Mouse (Mus musculus): Measurements from ENCODE around the gene Shd.
"Not testable (repeated sequence)": the region's sequence is repeated elsewhere in the genome, so short reads cannot be mapped to it uniquely, and the experiment has no call there.

Gene Shd

DNA sequence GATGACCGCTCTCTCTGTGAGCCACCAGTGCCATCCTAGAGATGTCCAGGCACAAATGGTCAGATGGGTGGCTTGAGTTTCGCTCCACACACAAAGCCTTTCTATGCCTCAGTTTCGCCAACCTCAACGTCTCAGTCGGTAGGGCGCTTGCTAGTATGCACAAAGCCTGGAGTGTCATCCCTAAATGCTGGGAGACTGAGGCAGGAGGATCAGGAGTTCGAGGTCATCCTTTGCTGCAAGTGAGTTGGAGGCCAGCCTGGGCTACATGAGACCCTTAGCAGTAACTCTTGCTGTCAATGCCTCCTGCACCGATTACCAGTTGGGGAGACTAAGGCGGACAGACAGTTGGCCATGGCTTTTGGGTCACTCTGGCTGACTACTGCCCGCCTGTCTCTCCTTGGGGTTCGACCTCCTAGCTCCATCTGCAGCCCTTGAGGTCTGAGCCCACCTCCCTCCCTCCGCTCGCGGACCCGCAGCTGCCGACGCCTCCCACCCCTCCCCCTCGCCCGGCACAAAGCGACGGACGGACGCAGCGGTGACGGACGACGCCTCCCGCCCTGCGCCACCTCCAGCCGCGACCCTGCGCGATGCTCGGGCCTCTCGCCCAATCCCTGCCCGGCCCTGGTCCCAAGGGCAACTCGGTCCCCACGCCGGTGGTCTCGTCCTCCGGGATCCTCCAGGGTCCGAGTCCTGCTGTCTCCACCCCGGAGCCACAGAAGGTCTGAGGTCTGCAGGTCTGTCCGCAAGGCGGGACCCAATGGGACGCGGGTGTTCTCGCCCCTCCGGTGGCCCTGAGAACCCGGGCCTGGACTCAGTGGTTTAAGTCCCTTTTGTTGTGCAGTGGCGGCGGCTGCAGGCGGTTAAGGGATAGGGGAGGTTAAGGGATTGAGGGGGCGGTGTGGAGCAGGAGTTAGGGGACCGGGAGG, at the start of gene Shd:
Shd (plus strand) TSS at position 502 of the 926 bp plus-strand sequence.
- peak; percentile 71 for DNase-seq

GRCm38 (mm10) chr17:55931553-55932502, 38.4 kb upstream of the Shd start:
- peak; percentile 60 for DNase-seq

- DNase-seq, result no peak
These were observed 37.6 kb upstream of the Shd start for GRCm38 (mm10) chr17:55932635-55933034.

DNA sequence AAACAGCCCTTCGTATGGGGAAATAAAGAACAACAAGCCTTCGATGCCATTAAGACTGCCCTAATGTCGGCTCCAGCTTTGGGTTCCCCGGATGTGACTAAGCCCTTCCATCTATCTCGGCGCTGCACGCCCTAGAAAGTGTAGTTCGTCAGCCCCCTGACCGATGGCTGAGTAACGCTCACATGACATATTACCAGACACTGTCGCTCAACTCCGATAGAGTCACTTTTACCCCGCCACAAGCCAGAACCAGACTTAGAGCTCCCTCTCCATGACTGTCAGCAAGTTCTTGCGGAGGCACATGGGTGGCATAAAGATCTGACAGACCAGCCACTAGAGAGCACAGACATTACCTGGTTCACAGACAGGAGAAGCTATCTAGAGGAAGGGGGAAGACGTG, 37.1 kb upstream of the Shd start:
- DNase-seq, result no peak

DNA sequence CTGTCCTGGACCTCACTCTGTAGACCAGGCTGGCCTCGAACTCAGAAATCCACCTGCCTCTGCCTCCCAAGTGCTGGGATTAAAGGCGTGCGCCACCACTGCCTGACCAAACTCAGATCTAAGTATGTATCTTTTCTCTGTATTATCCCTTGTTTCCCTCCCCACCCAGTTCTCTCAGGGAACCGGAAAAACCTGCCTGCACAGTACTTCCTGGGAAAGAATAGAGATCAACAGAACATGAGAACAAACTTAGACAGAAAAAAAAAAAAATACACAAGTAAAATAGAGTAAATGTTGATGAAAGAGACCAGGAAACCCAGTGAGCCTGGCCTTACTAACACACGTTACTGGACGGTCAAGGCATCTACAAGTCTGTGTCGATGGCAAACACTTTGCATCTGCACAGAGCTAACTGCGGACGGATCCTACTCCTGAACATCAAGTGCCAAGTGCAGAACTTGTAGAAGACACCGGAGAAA, 25.8 kb upstream of the Shd start:
- not testable (repeated sequence) for DNase-seq

GRCm38 (mm10) chr17:55944866-55945682, 25.2 kb upstream of the Shd start:
- peak; percentile 82 for DNase-seq

GRCm38 (mm10) chr17:55945696-55946095, 24.6 kb upstream of the Shd start:
- no peak for DNase-seq

- no peak for DNase-seq
These were observed 21.6 kb upstream of the Shd start for GRCm38 (mm10) chr17:55948647-55949046.

DNA sequence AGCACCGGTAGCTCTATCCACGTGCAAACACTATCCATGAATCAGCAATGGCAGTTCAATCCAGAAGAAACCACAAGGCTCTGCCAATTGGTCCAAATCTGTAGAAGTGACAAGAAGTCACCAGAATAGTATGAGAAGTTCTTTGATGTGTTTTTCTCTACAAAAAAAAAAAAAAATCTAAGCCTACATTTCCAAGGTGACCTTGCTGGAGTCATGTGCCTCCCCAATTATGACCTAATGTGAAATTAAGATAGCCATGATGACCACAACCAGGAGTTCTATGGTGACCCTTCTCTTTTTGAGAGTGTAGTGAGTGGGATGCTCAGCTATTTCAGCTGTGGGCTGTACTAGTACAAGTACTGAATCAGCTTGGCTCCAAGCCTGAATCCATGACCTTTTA, 20.9 kb upstream of the Shd start, which contains the start of gene Zfp119b:
Zfp119b (minus strand) TSS at position 101 of the 400 bp plus-strand sequence.
- no peak for DNase-seq

GRCm38 (mm10) chr17:55950601-55951000, 19.7 kb upstream of the Shd start:
- no peak for DNase-seq

DNA sequence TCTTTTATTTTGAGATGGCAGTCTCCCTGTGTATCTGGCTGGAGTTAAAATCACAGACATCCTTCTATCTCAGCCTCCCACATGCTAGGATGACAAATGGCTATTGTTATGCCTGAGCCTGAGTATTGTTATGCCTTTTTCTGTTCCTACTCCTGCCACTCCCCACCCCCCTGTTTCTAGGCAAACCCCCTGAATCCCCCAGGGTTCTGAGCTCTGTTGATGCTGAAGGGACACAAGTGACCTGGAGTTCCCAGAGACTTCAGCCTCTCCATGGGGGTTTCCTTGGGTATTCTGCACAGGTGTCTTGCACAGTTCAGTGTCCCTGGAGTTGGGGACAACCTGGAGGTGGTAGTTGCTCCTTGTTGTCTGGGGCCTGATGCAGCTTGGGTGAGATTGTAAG, 18.2 kb upstream of the Shd start:
- no peak for DNase-seq

DNA sequence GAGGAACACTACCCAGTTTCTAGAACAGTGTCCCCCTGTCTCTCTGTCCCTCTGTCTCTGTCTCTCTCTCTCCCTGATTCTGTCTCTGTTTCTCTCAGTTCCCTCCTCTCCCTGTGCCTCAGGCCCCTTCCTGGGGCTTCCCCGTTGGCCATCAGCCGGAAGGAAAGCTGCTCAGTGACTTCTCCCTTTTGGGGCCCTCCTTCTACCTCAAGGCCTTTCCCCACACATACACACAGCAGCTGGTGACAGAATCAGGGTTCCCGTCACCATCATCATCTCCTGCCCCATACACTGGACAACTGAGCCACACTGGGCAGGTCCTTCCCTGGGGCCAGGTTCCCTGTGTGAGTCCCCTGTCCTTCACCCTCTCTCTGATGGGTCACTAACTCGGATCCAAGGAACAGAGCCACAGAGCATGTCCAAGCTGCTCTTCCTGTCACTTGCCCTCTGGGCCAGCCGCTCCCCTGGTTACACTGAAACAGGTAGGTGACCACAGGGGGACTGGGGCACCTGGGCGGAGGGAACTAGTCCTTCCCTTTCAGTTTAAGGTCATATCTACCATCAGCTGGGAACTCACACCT, 17.7 kb upstream of the Shd start, which contains the start of gene Ebi3:
Ebi3 (plus strand) TSS at position 194 of the 581 bp plus-strand sequence.
- DNase-seq, result no peak

- no peak for DNase-seq
These were observed 16.5 kb upstream of the Shd start for GRCm38 (mm10) chr17:55953751-55954150.

- DNase-seq, result no peak
These were observed 16.0 kb upstream of the Shd start for GRCm38 (mm10) chr17:55954229-55954628.

DNA sequence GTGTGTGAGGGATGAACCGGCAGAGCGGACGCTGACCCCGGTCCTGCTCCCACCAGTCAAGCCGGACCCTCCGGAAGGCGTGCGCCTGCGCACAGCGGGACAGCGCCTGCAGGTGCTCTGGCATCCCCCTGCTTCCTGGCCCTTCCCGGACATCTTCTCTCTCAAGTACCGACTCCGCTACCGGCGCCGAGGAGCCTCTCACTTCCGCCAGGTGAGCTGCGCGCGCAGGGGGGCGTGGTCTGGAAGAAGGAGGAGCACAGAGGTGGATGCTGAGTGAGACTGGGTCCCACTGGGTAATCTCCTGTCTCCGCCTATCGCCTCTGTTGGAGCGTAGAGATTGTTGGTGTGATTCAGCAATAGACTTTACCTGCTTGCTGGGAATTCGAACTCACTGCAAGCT, 14.1 kb upstream of the Shd start:
- DNase-seq, result peak; percentile 83

GRCm38 (mm10) chr17:55956591-55956990, 13.7 kb upstream of the Shd start:
- DNase-seq, result no peak

- DNase-seq, result peak; percentile 84
These were observed 13.1 kb upstream of the Shd start for GRCm38 (mm10) chr17:55957168-55957567.

DNA sequence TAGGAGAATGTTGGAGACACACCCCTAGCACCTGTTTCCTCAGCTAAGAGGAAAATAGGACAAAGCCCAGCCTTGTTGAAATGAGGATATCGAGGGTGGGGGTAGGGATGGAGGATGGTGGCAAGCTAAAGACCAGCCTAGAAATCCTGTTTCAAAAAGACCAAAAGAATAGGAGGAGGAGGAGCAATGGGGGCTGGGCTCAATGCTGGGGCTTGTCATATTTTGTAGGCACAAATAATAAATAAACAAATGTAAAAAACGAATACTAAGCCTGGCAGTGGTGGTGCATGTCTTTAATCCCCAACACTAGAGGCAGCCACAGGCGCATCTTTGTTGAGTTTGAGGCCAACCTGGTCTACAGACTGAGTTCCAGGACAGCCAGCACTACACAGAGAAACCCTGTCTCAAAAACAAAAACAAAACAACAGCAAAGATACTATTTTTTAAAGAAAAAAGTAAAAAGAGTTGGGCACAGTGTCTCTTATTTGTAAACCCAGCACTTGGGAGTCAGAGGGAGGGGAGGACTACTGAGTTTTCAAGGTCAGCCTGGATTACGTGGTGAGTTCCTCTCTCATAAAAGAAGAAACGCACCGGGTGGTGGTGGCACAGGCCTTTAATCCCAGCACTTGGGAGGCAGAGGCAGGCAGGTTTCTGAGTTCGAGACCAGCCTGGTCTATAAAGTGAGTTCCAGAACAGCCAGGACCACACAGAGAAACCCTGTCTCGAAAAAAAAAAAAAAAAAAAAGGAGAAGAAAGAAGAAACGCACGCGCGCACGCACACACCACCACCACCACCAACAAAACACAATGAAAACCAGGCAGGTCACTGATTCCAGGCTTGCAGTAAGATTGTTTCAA, 12.3 kb upstream of the Shd start:
- DNase-seq, result no peak

- no peak for DNase-seq
These were observed 11.7 kb upstream of the Shd start for GRCm38 (mm10) chr17:55958584-55958886.

- DNase-seq, result peak; percentile 84
These were observed 11.1 kb upstream of the Shd start, which contains the start of gene Yju2 for GRCm38 (mm10) chr17:55958918-55959728. TSS of gene Yju2 (plus strand) at chr17:55959099.

All from right cerebral cortex, postnatal 4 days (tissue).